Mouse (Mus musculus): ENCODE results near the gene Bri3bp.

DNA sequence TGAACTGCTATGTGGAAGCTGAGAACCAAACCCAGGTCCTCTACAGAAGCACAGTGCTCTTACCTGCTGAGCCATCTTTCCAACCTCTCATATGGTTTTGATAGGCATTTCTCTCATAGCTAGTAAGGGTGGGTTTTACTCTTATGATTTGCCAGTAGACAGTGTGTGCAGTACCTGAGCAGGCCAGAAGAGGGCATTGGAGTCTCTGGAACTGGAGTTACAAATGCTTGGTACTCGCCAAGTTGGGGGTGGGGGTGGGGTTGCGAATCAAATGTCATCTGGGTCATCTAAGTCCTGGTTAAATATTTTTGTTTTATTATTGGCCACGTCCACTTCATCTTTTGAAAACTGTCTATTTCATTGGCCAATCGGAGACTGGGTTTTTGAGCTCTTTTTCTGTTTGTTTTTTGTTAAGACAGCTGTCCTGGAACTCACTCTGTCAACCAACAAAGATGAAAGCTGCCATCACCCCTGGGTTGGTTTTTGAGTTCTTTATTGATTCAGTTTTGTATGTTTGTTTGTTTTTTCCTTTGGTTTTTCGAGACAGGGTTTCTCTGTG, 29.3 kb upstream of the Bri3bp start:
- TF ChIP-seq CTCF (IDR thresholded peaks at IDR 0.05; ENCODE audit: low read depth) (peak; percentile 77), EP300 (optimal IDR thresholded peaks at IDR 0.05) (no peak)

Data from stomach, postnatal 0 days (tissue).